Mouse (Mus musculus) 3T3-L1 (cell line): ENCODE results near the gene Asb17.

ENCODE experiments used
- DNase-seq: peaks from one replicate; pipeline ENCODE4 v3.0.0-alpha.2; 2015; ENCODE audit warnings: low read depth, low spot score

Asb17 gene

DNA sequence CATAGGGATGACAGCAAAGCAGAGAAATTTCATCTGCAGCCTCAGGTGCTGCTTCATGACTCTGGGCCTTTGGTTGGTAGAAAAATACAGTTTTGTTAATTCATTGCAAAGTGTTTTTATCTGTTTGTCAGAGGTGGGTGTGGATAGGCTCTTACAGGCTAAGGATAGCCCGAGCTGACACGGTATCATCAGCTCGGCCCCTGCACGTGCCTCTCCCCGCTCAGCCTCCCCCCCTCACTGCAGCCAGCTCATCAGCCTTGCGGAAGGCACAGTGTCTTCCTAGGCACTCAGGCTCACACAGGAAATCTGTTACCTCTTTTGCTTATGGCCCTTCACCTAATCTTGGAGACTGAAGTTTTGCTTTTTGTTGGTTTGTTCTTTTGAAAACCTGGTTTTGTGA lies 44.1 kb downstream of the Asb17 start:
- no peak for DNase-seq

DNA sequence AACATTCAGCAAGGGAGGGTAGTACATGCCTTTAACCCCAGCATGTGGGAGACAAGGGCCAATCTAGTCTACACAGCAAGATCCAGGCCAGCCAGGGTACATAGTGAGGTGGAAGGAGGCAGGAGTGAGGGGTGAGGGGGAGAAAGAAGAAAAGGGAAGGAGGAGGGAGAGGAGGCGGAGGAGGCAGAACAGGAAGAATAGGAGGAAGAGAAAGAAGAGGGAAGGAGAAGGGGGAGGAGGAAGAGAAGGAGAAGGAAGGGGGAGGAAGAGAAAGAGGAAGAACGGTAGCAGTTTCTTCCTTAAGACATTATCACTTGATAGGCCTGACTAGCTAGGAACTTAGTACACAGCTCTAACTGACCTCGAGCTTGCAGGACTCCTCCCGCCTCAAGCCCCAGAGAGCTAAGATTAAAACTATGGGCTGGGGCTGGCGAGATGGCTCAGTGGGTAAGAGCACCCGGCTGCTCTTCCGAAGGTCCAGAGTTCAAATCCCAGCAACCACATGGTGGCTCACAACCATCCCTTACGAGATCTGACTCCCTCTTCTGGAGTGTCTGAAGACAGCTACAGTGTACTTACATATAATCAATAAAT lies 45.3 kb downstream of the Asb17 start:
- DNase-seq: no peak

DNA sequence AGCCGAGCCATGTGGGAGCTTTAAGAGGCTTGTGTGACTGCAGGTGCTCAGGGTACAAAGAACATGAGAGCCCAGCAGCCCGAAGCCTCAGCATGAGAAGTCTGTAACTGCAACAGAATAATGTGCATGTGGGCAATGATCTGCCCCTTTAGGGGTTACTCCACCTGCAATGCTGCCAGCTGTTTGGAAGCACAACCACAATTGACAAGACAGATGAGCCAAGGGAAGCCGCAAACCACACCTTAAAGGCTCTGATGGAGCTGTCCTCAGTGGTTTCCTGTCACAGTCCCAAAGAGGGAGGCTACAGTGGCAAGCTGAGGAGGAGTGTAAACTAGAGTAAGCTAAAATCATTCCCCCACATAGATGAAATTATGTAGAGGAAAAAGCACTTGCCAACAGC lies 51.4 kb downstream of the Asb17 start:
- no peak for DNase-seq

DNA sequence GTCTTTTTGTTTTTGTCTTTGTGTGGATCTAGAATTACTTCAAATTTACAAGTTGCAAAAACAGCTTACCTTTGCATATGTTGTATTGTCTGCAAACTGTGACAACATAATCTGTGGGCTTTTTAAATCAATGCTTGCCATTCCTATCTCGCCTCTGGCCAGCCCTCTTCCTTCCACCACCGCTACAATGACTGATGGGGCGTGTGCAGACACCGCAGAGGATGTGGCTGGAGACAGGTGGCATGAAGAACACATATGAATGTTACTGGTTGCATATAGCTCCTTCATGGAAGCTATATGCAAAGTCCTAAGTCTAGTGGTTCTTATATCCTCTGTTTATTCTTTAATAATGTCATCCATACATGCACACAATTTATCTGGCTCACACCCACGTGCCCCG lies 53.2 kb downstream of the Asb17 start:
- DNase-seq: no peak

DNA sequence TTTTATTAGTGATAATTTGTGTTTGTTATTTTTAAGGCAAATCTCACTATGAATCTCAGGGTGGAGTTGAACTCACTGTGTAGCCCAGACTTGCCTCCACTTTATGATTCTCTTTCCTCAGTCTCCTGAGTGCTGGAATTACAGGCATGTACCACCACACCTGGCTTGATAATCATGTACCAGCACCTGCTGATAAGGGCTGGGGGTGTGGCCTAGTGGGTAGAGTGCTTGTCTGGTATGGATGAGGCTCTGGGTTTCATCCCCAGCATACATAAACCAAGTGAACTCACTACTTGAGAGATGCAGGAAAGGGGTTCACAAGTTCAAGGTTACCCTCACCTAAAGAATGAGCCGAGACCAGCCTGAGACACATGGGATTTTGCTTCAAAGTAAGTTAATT lies 57.9 kb downstream of the Asb17 start:
- no peak for DNase-seq

DNA sequence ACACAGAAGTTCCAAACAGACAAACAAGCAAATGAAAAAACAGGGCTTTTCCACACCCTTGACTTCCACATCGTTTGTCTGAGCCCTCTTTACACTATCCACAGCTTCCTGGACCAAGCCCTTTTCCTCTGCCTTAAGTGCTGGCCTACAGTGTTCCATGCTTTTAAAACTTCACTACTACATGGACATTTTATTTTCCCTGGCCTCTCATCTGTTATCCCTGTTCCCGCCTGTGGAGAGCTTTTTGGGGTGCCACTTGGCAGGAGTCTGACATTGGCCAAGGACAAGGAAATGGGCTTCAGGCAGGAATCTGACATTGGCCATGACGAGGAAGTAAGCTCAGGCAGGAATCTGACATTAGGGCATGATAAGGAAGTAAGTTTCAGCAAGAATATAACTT lies 58.6 kb downstream of the Asb17 start:
- no peak for DNase-seq

DNA sequence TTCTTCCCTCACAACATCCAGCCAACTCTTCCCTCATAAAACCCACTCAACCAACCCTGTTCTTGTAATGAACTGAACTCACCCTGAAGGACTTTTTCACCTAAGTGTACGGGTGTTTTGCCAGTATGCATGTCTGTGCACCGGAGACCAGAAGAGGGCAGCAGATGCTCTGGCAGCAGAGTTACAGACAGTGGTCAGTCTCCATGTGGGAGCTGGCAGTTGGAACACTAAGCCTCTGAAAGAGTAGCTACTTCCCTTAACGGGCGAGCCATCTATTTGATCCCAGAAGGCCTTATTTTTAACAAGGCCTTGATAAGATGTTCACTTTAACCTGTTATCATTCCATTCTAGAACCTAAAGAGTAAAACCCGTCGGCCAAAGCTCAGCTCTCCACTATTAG lies 60.6 kb downstream of the Asb17 start:
- DNase-seq: peak; percentile 84
